Mouse (Mus musculus): ENCODE data around the gene Smad9. TPM values are rescaled to one million over a fixed set of nuclear protein-coding genes. Genes with fewer than 3 reads are reported as not detected.

Gene Smad9
- 3.6 TPM for polyA plus RNA-seq (2014; fragmentation: Illumina TruSeq; extraction: RNeasy Lipid Tissue Mini Kit (QIAGEN cat#74804); ENCODE audit: low read depth, low replicate concordance)

GRCm38 (mm10) chr3:54755145-54756041, at the start of gene Smad9:
TSS of gene Smad9 (plus strand) at chr3:54755582.

GRCm38 (mm10) chr3:54714253-54714652, 41.1 kb upstream of the Smad9 start, which contains the start of gene Gm21958:
TSS of gene Gm21958 (minus strand) at chr3:54714353.

GRCm38 (mm10) chr3:54735247-54736046, 19.9 kb upstream of the Smad9 start, which contains the start of the genes Exosc8 and Alg5:
TSS of gene Exosc8 (minus strand) at chr3:54735393.
TSS of gene Alg5 (plus strand) at chr3:54735539.

GRCm38 (mm10) chr3:54807666-54808217, 52.4 kb downstream of the Smad9 start, which contains the start of gene Rfxap:
TSS of gene Rfxap (minus strand) at chr3:54807791.

Other genes with a start within 250 kb of the Smad9 start
- gene Supt20, start 62.8 kb upstream of the Smad9 start, polyA plus RNA-seq (2014; fragmentation: Illumina TruSeq; extraction: RNeasy Lipid Tissue Mini Kit (QIAGEN cat#74804); ENCODE audit: low read depth, low replicate concordance) = 58.5 TPM
- not detected for gene Gm21958, start 41.2 kb upstream of the Smad9 start, polyA plus RNA-seq (2014; fragmentation: Illumina TruSeq; extraction: RNeasy Lipid Tissue Mini Kit (QIAGEN cat#74804); ENCODE audit: low read depth, low replicate concordance)
- gene Exosc8, start 20.2 kb upstream of the Smad9 start, polyA plus RNA-seq (2014; fragmentation: Illumina TruSeq; extraction: RNeasy Lipid Tissue Mini Kit (QIAGEN cat#74804); ENCODE audit: low read depth, low replicate concordance) = 15.8 TPM
- gene Alg5, start 20.0 kb upstream of the Smad9 start, polyA plus RNA-seq (2014; fragmentation: Illumina TruSeq; extraction: RNeasy Lipid Tissue Mini Kit (QIAGEN cat#74804); ENCODE audit: low read depth, low replicate concordance) = 40.0 TPM
- gene Rfxap, start 52.2 kb downstream of the Smad9 start, polyA plus RNA-seq (2014; fragmentation: Illumina TruSeq; extraction: RNeasy Lipid Tissue Mini Kit (QIAGEN cat#74804); ENCODE audit: low read depth, low replicate concordance) = 15.6 TPM
- gene Sertm1, start 160.3 kb downstream of the Smad9 start, polyA plus RNA-seq (2014; fragmentation: Illumina TruSeq; extraction: RNeasy Lipid Tissue Mini Kit (QIAGEN cat#74804); ENCODE audit: low read depth, low replicate concordance) = not detected

Data from kidney, adult 10 weeks (tissue).